Mouse (Mus musculus): Measurements from ENCODE around the gene Irak1bp1.

The Irak1bp1 gene

GRCm38 (mm10) chr9:82829007-82829689 is at the start of gene Irak1bp1:
Gene Irak1bp1, plus strand, starts transcription at chr9:82829540.
- no peak for DNase-seq (ENCODE audit: low read depth, low spot score)

- DNase-seq (ENCODE audit: low read depth, low spot score), result no peak
Measured at GRCm38 (mm10) chr9:82788375-82788774, 41.0 kb upstream of the Irak1bp1 start.

DNA sequence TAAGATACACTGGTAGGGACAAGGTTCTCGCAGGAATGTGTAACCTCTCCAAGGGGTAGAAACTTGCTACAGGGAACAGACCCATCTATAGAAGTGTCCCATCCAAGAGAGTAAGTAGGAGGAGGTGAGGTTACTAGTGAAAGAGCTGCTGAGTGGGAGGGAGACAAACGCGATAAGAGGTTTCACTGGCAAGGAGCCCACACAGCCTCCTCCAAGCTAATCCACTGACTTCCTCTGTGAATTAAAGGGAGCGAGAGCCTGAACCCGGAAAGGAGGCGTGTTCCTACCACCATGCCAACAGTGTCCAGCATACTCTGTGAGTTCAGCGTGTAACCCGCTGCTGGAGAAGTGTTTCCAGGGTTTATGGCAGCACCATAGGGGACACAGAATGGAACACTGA is 29.0 kb upstream of the Irak1bp1 start:
- DNase-seq (ENCODE audit: low read depth, low spot score), result no peak

- DNase-seq (ENCODE audit: low read depth, low spot score), result no peak
Measured at GRCm38 (mm10) chr9:82807129-82807528, 22.2 kb upstream of the Irak1bp1 start.

- DNase-seq (ENCODE audit: low read depth, low spot score), result no peak
Measured at GRCm38 (mm10) chr9:82807635-82808034, 21.7 kb upstream of the Irak1bp1 start.

- no peak for DNase-seq (ENCODE audit: low read depth, low spot score)
Measured at GRCm38 (mm10) chr9:82812172-82812963, 17.0 kb upstream of the Irak1bp1 start.

GRCm38 (mm10) chr9:82814536-82814935 is 14.8 kb upstream of the Irak1bp1 start:
- DNase-seq (ENCODE audit: low read depth, low spot score), result peak; percentile 28

DNA sequence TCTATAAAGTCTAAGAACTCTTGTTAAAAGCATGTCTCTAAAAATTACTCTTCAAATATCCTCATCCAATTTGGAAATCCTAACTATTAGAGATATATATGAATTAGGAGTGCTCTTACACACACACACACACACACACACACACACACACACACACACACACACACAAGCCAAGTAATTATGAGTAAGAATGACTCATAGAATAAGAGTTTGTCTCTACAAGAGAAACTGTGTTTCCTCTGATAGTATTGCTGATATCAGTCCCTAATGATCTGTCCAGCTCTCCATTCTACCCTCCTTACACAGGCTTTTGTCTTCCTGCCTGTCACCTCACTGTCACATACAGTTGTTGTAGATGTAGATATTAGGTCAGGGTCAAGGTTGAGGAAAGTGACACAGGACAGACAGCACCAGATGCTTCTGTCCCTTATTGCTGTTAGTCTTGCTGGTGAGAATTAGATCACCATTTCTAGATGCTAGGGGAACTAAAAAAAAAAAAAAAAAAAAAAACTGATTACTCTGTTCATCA is 14.0 kb upstream of the Irak1bp1 start:
- no peak for DNase-seq (ENCODE audit: low read depth, low spot score)

- DNase-seq (ENCODE audit: low read depth, low spot score), result no peak
Measured at GRCm38 (mm10) chr9:82826426-82826825, 2.9 kb upstream of the Irak1bp1 start.

- DNase-seq (ENCODE audit: low read depth, low spot score), result peak; percentile 83
Measured at GRCm38 (mm10) chr9:82829693-82830430, 522 bp downstream of the Irak1bp1 start.

- DNase-seq (ENCODE audit: low read depth, low spot score), result no peak
Measured at GRCm38 (mm10) chr9:82831891-82832290, 2.6 kb downstream of the Irak1bp1 start.

GRCm38 (mm10) chr9:82835921-82836320 is 6.6 kb downstream of the Irak1bp1 start:
- DNase-seq (ENCODE audit: low read depth, low spot score), result no peak

DNA sequence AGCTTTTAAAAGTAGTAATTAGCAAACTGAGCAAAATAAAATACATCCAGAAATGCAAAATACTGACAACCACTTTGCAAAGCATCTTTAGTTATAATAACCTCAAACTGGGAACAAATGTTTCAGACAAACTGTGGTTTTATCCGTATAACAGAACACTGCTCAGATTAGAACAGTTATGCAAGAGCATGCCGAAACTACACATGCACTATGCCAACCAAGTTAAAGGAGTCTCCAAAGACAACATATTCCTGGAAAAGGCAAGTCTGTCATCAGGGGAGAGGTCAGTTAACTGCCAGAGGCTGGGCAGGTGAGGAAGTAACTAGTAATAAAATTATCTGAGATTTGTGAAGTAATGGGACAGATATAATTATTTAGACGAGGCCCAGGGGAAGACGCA is 13.3 kb downstream of the Irak1bp1 start:
- no peak for DNase-seq (ENCODE audit: low read depth, low spot score)

- DNase-seq (ENCODE audit: low read depth, low spot score), result no peak
Measured at GRCm38 (mm10) chr9:82854040-82854439, 24.7 kb downstream of the Irak1bp1 start.

DNA sequence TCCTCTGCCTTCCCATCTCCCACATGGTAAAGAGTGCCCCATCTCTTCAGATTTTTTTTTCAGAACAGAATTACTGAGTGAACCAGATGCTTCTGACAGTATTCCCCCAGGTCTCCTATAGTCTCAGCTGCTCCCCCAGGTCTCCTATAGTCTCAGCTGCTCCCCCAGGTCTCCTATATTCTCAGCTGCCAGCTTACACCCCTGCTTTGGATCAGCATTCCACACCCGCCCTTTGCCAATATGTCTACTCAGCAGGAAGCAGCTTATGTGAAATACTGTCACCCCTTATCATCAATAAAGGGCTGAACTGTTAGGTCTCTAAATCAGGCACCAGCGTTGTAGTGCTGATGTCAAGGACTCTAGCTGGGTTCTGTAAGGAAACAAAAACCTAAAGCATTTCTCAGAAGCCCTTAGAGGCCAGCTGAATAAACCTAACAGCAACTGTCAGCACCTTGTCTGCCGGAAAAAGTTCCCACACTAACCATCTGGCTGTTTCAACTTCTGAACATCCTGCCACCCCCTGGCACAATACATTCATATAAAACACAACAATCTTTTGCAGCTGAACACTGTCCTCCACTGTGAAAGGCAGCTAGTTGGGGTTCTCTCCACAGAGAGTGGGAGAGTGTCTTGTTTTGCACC is 25.8 kb downstream of the Irak1bp1 start:
- DNase-seq (ENCODE audit: low read depth, low spot score), result no peak

DNA sequence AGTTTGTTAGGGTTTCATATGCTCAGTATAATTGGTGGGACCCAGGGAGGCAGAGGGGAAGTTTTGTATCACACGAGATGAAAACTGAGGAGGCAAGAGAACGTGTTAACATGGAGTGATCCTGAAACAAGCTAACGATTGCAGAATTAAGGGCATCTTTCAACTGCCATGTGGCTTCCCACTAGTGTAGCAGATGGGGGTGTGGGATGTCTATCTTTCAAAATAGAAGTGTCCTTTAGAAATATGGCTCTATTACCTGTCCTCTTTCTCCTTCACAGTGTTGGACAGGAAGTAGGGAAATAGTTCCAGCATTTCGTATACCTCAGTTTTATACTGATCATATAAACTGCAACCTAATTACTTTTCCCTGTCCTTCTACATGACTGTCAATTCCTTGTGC is 26.9 kb downstream of the Irak1bp1 start:
- no peak for DNase-seq (ENCODE audit: low read depth, low spot score)

DNA sequence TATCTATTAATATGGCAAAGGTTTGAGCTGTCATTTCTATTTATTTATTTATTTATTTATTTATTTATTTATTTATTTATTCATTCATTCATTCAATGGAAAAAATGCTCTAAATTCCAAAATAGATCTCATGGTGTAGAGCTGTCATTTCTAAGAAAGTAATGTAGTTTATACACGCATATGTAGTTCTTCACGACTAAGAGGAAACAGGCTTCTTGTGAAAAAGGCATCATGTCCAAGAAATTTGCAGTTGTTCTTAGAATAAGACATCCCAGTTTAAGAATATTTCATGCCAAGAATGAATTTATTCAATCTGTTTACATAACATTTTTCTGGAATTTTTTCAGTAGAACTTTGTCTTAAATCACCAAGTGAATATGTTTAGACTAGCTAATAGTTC is 31.5 kb downstream of the Irak1bp1 start:
- DNase-seq (ENCODE audit: low read depth, low spot score), result no peak

- DNase-seq (ENCODE audit: low read depth, low spot score), result no peak
Measured at GRCm38 (mm10) chr9:82861316-82861715, 32.0 kb downstream of the Irak1bp1 start.

DNA sequence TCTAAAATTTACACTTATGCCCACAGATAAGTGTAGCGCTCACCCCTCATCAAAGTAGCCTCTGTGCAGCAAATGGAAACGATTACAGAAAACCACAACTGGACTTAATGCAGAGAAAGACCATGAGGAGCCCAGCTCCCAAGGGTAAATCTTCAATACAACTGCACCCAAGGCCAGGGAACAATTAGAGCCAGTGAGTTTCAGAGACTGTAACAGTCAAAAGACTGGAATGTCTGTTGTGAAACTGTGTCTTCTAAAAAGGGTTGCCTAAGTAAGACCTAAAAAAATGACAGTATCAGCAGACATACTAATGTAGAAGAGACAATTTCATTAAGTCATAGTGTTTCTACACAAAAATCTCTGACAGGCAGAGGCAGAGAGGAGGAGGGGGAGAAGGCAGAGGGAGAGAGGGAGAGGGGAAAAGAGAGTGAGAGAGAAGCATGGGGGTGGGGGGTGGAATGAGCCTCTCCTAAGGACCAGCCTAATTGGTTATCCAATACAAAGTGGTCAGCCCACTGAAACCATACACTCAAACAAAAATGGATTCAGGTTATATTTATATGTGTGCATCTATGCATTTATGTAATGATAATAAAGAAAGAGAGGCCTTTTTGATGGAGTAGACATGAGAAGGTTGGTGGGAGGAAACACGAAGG is 32.6 kb downstream of the Irak1bp1 start:
- DNase-seq (ENCODE audit: low read depth, low spot score), result no peak

- DNase-seq (ENCODE audit: low read depth, low spot score), result no peak
Measured at GRCm38 (mm10) chr9:82866121-82866520, 36.8 kb downstream of the Irak1bp1 start.

DNA sequence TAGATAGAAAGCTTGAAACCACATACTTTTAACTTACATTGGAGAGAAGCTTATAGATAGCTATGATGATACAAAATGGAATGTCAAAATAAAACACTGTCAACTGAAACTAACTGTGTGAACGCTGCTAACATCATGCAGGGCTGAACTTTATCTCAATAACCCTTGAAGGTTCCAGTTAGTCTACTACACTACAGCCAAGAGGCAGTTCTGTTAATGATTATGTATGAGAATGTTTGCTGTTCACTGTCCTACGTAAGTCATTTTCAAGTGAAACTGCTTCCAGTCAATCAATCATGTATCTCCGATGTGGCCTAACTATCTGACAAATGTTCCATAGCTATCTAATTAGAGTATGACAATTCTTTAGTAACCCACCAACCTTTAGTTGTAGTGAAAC is 38.4 kb downstream of the Irak1bp1 start:
- DNase-seq (ENCODE audit: low read depth, low spot score), result no peak
